Mouse (Mus musculus) MEL (cell line): ENCODE data around the gene Lman1l. TPM values are rescaled to one million over a fixed set of nuclear protein-coding genes. Genes with fewer than 3 reads are reported as not detected.

Experiments used
- DNase-seq: peaks from one replicate; pipeline ENCODE4 v3.0.0; 2011; ENCODE audit warnings: low read depth, low spot score
- H3K27ac ChIP-seq: 2 replicates; pipeline ENCODE4 v1.5.1; 2012; ENCODE audit warnings: low read depth, mild to moderate bottlenecking, control low read depth, low read length, moderate library complexity; ENCODE audit not compliant: control insufficient read depth
- H3K27me3 ChIP-seq, 2 experiments: fragments of 150-350 bp in 1 of 2; sonication (generic) in 1 of 2; 2 replicates each; pipeline ENCODE4 v1.6.1; 2012; ENCODE audit warnings: low read length in 2 of 2, mild to moderate bottlenecking in 2 of 2, improper control_type of control experiment in 1 of 2, moderate library complexity in 1 of 2; ENCODE audit not compliant: insufficient read depth in 2 of 2, control insufficient read depth in 1 of 2
- H3K36me3 ChIP-seq, 2 experiments: 2 replicates each; pipeline ENCODE4 v1.6.1; 2012 to 2014; ENCODE audit warnings: low read length in 2 of 2, improper control_type of control experiment in 1 of 2, inconsistent platforms in 1 of 2, mild to moderate bottlenecking in 1 of 2; ENCODE audit not compliant: insufficient read depth in 2 of 2, control insufficient read depth in 1 of 2
- H3K4me1 ChIP-seq, 2 experiments: fragments of 150-350 bp in 1 of 2; sonication (generic) in 1 of 2; 2 replicates each; pipeline ENCODE4 v1.6.1; 2012; ENCODE audit warnings: low read length in 2 of 2, improper control_type of control experiment in 1 of 2, mild to moderate bottlenecking in 1 of 2; ENCODE audit not compliant: insufficient read depth in 2 of 2, control insufficient read depth in 1 of 2
- H3K4me3 ChIP-seq, 2 experiments: fragments of 150-350 bp in 1 of 2; sonication (generic) in 1 of 2; 2 replicates each; pipeline ENCODE4 v1.5.1; 2012; ENCODE audit warnings: low read depth in 2 of 2, low read length in 2 of 2, mild to moderate bottlenecking in 2 of 2, moderate library complexity in 2 of 2, control low read depth in 1 of 2, improper control_type of control experiment in 1 of 2; ENCODE audit not compliant: control insufficient read depth in 1 of 2, insufficient read depth in 1 of 2
- H3K79me2 ChIP-seq: 2 replicates; pipeline ENCODE4 v1.6.1; 2012; ENCODE audit warnings: mild to moderate bottlenecking, low read length, moderate library complexity; ENCODE audit not compliant: control insufficient read depth, poor library complexity, insufficient read depth
- H3K9ac ChIP-seq: 2 replicates; pipeline ENCODE4 v1.6.1; 2012; ENCODE audit warnings: low read depth, mild to moderate bottlenecking, control low read depth, low read length, moderate library complexity; ENCODE audit not compliant: control insufficient read depth, poor library complexity, severe bottlenecking
- H3K9me3 ChIP-seq: fragments of 150-350 bp; sonication (generic); replicated peaks from 2 replicates; pipeline ENCODE4 v1.6.1; 2012; ENCODE audit warnings: mild to moderate bottlenecking, low read length, improper control_type of control experiment, moderate library complexity; ENCODE audit not compliant: insufficient read depth
- CHD1 ChIP-seq: IDR thresholded peaks from 2 replicates; pipeline ENCODE4 v1.6.1; 2012; ENCODE audit warnings: low read depth, mild to moderate bottlenecking, inconsistent platforms, low read length, improper control_type of control experiment
- CTCF ChIP-seq, 3 experiments: IDR thresholded peaks in 2 of 3; conservative IDR thresholded peaks in 1 of 3; 2 replicates each; pipeline ENCODE4 v1.5.1; 2011 to 2012; ENCODE audit warnings: low read length in 3 of 3, low read depth in 2 of 3, mild to moderate bottlenecking in 2 of 3, improper control_type of control experiment in 1 of 3, inconsistent platforms in 1 of 3, mixed read lengths in 1 of 3, moderate library complexity in 1 of 3; ENCODE audit not compliant: control insufficient read depth in 1 of 3, insufficient read depth in 1 of 3, poor library complexity in 1 of 3, severe bottlenecking in 1 of 3
- E2F4 ChIP-seq: IDR thresholded peaks from 2 replicates; pipeline ENCODE4 v1.6.1; 2011; ENCODE audit warnings: low read depth, low read length, improper control_type of control experiment, borderline replicate concordance
- ETS1 ChIP-seq: IDR thresholded peaks from 2 replicates; pipeline ENCODE4 v1.6.1; 2012; ENCODE audit warnings: low read depth, mild to moderate bottlenecking, inconsistent platforms, low read length, improper control_type of control experiment, moderate library complexity
- GABPA ChIP-seq: IDR thresholded peaks from 2 replicates; pipeline ENCODE4 v1.6.1; 2012; ENCODE audit warnings: low read depth, mild to moderate bottlenecking, inconsistent platforms, low read length, improper control_type of control experiment, moderate library complexity
- JUND ChIP-seq: IDR thresholded peaks from 2 replicates; pipeline ENCODE4 v1.6.1; 2011; ENCODE audit warnings: low read depth, mild to moderate bottlenecking, improper control_type of control experiment, low read length
- MAFK ChIP-seq: IDR thresholded peaks from 2 replicates; pipeline ENCODE4 v1.6.1; 2011; ENCODE audit warnings: low read depth, mild to moderate bottlenecking, low read length, improper control_type of control experiment, borderline replicate concordance
- MAX ChIP-seq: IDR thresholded peaks from 2 replicates; pipeline ENCODE4 v1.6.1; 2011; ENCODE audit warnings: low read length, improper control_type of control experiment
- MAZ ChIP-seq: IDR thresholded peaks from 2 replicates; pipeline ENCODE4 v1.6.1; 2012; ENCODE audit warnings: low read depth, mild to moderate bottlenecking, inconsistent platforms, low read length, improper control_type of control experiment
- POLR2AphosphoS2 ChIP-seq: IDR thresholded peaks from 2 replicates; pipeline ENCODE4 v1.6.1; 2011; ENCODE audit warnings: low read length, improper control_type of control experiment
- POLR2AphosphoS5 ChIP-seq: IDR thresholded peaks from 2 replicates; pipeline ENCODE4 v1.6.1; 2012; ENCODE audit warnings: low read depth, borderline replicate concordance, mild to moderate bottlenecking, inconsistent platforms, low read length, moderate library complexity, mixed read lengths
- RAD21 ChIP-seq: IDR thresholded peaks from 2 replicates; pipeline ENCODE4 v1.6.1; 2011; ENCODE audit warnings: mild to moderate bottlenecking, low read depth, low read length, improper control_type of control experiment
- RCOR1 ChIP-seq: IDR thresholded peaks from 2 replicates; pipeline ENCODE4 v1.6.1; 2012; ENCODE audit warnings: low read depth, mild to moderate bottlenecking, inconsistent platforms, low read length, improper control_type of control experiment
- TCF12 ChIP-seq: IDR thresholded peaks from 2 replicates; pipeline ENCODE4 v1.6.1; 2014; ENCODE audit warnings: low read depth, mild to moderate bottlenecking, inconsistent platforms, low read length, improper control_type of control experiment, moderate library complexity
- UBTF ChIP-seq: IDR thresholded peaks from 2 replicates; pipeline ENCODE4 v1.6.1; 2012; ENCODE audit warnings: low read depth, mild to moderate bottlenecking, inconsistent platforms, low read length, improper control_type of control experiment, moderate library complexity, borderline replicate concordance; ENCODE audit not compliant: insufficient read depth
- USF1 ChIP-seq: IDR thresholded peaks from 2 replicates; pipeline ENCODE4 v1.6.1; 2014; ENCODE audit warnings: low read depth, mild to moderate bottlenecking, inconsistent platforms, low read length, improper control_type of control experiment, moderate library complexity
- ZNF384 ChIP-seq: IDR thresholded peaks from 2 replicates; pipeline ENCODE4 v1.6.1; 2012; ENCODE audit warnings: low read depth, mild to moderate bottlenecking, inconsistent platforms, low read length, improper control_type of control experiment
- polyA plus RNA-seq, 2 experiments: library from polyadenylated mRNA; stranded (reverse) in 1 of 2; unstranded in 1 of 2; fragments of >175 nt in 1 of 2; fragments of >200 nt in 1 of 2; gene quantifications; 2 replicates each; pipeline versions ENCODE4 v1.2.1 to v1.2.4; 2012; ENCODE audit warnings: low replicate concordance in 2 of 2, low read depth in 1 of 2; ENCODE audit not compliant: insufficient read length in 2 of 2, insufficient read depth in 1 of 2, missing spikeins in 1 of 2
- total RNA-seq: library from RNA; depleted of rRNA; stranded (reverse); fragments of 300-350 nt; gene quantifications from 2 replicates; pipeline ENCODE4 v1.2.3, GENCODE M21; 2012

The Lman1l gene
- total and polyA plus RNA-seq, 3 experiments: 0.08 to 0.11 TPM; not detected in 1

DNA sequence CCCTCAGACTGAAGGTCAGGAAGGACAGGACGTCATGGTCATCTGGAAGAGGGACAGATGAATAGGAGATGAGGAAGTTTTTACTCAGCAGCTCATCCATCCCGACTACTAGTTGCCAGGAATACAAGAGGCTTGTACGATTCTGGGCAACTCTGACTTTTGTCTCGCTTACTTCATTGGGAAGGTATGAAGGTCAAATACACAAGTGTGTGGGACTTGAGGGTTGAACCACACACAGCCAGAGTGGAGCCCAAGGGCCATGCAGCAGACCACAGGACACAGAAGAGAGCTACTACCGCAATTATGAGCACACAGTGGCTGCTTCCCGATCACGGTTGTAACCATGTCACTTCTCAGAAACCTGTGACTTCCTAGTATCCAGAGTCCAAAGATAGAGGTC is 8.0 kb downstream of the Lman1l start:
- Histone ChIP-seq H3K36me3 (no peaks in the 10 kb centered on the region), H3K4me3 (no peak overlapping the region), H3K9ac (no peak overlapping the region), H3K79me2 (no peaks in the 10 kb centered on the region), H3K9me3 (no peaks in the 10 kb centered on the region), H3K4me1 (peaks cover 0 to 2% of the 10 kb centered on the region in 2 experiments; a peak in 1 of 4 replicates)
- TF ChIP-seq RAD21: no peak
- no peak for TF ChIP-seq POLR2AphosphoS2
- TF ChIP-seq ETS1: no peak
- TF ChIP-seq MAX: no peak
- TF ChIP-seq E2F4: no peak
- TF ChIP-seq TCF12: no peak
- no peak for TF ChIP-seq JUND
- TF ChIP-seq POLR2AphosphoS5: no peak
- TF ChIP-seq CTCF (IDR thresholded peaks at IDR 0.05 in 2 of 3, conservative IDR thresholded peaks at IDR 0.05 in 1 of 3; ENCODE audit: control insufficient read depth in 1 of 3, insufficient read depth in 1 of 3, low read depth in 2 of 3, low read length in 3 of 3, poor library complexity in 1 of 3, severe bottlenecking in 1 of 3): no peak
- TF ChIP-seq MAFK: no peak
- TF ChIP-seq ZNF384: no peak
- no peak for TF ChIP-seq GABPA
- TF ChIP-seq USF1: no peak
- TF ChIP-seq MAZ: no peak
- no peak for TF ChIP-seq CHD1
- TF ChIP-seq RCOR1: no peak
- no peak for TF ChIP-seq UBTF
- TF ChIP-seq, all 39 proteins: peak for 0
- H3K27ac ChIP-seq: no peak overlapping the region
- no peak for DNase-seq
- peaks cover 0 to 4% of the 10 kb centered on the region in 2 experiments; a peak in 3 of 4 replicates for H3K27me3 ChIP-seq

DNA sequence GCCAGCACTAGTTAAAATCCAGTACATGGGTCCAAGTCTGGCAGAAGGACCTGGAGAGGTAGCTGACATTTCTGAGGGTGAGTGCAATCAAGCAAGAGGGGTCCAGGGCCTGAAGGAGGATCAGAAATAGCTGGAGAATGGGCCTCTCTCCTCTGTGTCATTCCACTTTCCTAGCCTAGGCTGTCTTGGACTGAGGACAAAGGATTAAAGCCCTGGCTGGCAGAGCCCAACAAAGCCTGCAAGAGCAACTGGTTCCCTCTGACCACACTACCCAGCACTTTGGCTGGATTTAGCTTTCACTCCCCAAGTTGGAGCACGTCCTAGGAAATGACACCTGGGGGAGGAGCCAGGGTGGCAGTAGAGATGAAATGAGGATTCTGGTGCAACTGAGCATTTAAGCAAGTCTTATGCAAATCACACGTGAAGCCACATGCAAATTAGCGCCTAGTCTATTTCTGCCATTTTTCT is 10.2 kb downstream of the Lman1l start:
- no peaks in the 10 kb centered on the region for H3K36me3 ChIP-seq
- H3K4me3 ChIP-seq: no peak overlapping the region
- no peaks in the 10 kb centered on the region for H3K9me3 ChIP-seq
- no peak overlapping the region for H3K27ac ChIP-seq
- H3K27me3 ChIP-seq: peaks cover 0 to 4% of the 10 kb centered on the region in 2 experiments
- DNase-seq: no peak
- no peaks in the 10 kb centered on the region for H3K79me2 ChIP-seq
- no peaks in the 10 kb centered on the region for H3K4me1 ChIP-seq
- H3K9ac ChIP-seq: no peak overlapping the region
- TF ChIP-seq POLR2AphosphoS5 (no peak), USF1 (no peak), CTCF (IDR thresholded peaks at IDR 0.05 in 2 of 3, conservative IDR thresholded peaks at IDR 0.05 in 1 of 3; ENCODE audit: control insufficient read depth in 1 of 3, insufficient read depth in 1 of 3, low read depth in 2 of 3, low read length in 3 of 3, poor library complexity in 1 of 3, severe bottlenecking in 1 of 3) (no peak)
